Mouse (Mus musculus) 416B (cell line): ENCODE data around the gene Dlx6.

ENCODE experiments used
- DNase-seq: peaks from one replicate; pipeline ENCODE4 v3.0.0; 2011; ENCODE audit warnings: low read depth

The Dlx6 gene

DNA sequence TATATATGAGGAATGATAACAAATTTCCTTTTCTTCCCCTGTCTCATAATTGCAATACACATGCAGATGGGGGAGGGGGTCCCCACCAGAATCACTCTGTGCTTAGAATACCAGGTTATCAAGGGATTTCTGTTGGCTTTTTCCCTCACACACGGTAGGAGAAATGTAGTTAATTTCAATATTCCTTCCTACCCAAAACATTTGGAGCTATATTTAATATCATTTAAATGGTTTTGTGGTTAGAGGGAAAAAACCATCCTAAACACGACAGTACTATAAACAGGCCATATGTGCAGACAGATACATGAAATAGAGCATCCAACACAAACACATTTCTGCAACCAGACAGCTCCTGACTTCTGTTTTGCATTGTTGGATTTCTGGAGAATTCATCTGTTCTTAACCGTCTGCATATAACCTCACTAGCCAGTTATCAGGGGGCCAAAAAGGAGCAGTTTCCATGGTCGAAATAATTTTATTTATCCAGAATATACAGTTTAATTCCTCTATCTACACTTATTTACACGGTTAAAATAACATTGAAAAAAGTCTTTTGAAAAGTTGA is 14.3 kb downstream of the Dlx6 start:
- DNase-seq, result no peak

DNA sequence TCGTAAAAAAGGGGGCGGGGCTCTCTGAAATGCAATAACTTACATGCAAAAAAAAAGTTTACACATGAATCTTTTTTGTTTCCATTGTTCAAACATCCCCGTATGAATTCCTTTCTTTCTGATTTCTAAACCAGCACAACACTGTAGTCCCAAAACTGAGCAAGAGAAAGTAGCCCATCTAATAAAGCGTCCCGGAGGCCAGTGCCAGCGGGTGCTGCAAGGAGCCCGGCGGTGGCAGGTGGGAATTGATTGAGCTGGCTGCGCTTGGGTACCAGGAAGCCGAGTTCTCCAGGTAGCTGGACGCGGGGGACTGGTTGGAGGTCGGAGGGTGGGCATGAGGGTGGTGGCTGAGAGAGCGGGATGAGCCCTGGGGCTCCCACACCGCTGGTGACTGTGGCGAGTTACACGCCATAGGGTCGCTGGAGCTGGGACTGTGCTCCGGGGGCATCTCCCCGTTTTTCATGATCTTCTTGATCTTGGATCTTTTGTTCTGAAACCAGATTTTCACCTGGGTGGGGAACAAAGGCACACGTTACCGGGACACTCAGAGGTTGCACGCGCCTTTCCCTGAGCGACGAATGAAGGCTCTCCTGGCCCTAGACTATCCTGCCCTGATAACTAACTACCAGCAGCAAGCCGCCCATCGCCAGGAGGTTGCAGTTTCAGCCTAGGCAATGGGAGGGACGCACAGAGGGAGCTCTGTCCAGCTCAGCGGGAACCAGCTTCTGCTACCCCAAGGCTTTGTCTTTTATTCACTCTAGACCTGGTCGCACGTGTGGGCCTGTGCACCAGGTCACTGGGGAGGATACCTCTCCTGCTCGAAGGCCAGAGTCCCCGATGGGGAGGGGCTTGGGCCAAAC is 15.1 kb downstream of the Dlx6 start:
- no peak for DNase-seq

DNA sequence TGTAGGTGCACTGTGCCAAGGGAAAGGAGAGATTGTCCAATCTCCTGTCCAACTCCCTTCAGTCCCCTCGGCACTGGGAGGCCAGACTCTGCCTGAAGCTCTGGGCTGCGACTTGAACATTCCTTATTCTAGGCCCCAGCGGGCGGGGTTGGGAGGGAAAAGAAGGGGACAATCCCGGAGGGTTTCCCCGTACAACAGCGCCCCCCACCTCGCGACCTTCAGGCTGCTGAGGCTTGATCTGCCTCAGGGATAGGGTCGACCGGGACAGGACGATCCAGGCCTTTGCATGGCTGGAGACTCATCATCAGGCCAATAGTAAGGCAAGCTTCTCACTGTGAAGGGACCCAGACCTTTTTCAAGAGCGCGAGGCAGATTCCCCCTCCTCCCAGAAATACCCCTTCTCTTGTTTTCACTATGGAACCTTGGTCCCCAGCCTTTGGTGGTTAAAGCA is 15.7 kb downstream of the Dlx6 start:
- no peak for DNase-seq

DNA sequence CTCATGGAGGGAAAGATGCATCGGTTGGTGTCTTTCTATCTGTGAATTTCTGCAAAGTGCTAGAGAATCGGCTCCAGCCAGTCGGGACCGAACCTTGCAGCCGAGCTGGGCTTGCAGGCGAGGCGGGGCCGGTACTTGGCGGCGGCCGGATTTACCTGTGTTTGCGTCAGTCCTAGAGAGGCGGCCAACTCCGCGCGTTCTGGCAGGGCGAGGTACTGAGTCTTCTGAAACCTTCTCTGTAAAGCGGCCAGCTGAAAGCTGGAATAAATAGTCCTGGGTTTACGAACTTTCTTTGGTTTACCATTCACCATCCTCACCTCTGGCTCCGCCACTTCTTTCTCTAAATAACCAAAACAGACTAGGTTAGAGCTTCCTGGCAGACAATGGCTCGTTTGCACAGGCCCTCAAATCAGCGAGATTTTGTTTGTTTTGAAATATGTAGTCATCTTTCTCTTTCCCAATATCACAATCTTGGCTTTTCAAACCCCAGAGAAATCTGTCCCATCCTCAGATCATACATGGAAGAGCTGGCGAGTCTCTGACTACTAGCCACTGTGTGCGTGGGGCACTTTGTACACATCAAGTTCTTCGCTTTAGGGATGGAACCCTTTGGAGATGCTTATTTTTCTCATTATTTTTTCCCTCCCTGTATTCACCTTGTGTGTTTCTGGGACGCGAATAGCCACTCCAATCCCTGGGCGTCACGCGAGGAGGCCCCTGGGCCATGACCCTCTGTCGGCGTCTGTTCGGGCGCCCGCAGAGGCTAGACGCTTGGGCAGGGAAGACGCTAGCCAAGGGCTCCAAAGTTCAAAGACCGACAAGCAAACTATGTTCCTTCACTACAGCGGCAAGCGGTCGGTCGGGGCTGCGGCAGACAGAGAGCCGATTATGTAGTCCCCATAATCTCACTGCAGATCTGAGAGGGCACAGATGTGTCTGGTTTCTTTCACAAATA is 16.5 kb downstream of the Dlx6 start:
- no peak for DNase-seq

DNA sequence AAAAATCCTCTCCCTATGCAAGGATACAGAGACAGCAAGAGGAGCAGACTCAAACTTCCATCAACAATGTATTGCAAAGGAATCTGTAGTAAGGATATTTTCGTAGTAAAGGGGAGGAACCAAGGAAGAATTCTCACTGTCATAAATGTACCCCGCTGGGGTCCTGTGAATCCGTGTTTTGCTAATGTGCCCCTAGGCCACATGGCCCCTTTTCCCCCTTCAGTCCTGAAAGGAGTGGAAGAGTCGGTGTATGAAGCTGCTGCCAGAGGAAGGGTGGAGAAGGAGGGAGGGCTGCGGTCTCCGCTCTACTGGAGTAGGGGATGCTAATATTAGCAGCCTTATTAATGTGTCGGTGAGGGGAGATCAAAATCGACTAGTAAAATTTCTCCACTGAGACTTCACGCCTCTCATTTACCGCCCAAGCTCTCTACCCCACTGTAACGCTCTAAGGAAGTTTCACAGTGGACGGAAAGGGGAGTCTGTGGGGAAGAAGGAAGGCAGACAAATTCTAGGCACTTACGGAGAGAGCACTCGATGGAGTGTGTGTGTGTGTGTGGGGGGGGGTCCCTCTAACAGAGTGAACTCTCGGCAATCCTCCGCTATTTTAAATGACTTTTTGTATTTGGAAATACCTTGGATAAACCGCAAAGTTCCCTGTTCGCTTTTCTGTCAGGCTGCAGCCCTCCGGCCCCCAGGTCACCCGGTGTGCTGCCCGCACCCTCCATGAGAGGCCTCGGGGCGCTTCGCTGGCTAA is 17.4 kb downstream of the Dlx6 start:
- no peak for DNase-seq

DNA sequence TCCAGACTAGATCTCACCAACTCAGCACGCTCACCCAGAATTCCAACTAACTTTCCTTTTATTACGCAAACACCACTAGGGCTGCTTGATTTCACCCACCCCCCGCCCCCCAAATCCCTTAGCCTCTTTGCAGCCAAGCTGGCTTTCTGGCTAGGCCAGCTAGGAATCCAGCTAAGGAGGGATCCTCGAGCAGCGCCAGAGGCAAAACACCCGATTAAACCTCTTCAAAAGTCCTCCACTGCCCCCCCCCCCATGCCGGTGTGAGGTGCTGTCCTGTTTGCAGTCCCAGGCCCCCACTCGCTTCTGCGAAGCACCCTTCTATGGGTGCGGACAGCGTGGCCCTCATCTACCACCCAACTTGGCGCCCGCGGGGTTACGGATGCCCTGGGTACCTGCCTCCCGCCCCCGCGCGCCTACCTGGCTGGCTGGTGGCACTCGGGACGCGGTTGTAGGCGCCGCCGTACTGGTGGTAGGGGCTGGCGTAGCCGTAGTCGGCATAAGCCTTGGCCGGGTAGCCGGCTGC is 18.0 kb downstream of the Dlx6 start:
- DNase-seq, result no peak

GRCm38 (mm10) chr6:6881638-6882190 is 18.6 kb downstream of the Dlx6 start, which contains the start of gene Dlx5:
Gene Dlx5, minus strand, starts transcription at chr6:6882085.
- no peak for DNase-seq

DNA sequence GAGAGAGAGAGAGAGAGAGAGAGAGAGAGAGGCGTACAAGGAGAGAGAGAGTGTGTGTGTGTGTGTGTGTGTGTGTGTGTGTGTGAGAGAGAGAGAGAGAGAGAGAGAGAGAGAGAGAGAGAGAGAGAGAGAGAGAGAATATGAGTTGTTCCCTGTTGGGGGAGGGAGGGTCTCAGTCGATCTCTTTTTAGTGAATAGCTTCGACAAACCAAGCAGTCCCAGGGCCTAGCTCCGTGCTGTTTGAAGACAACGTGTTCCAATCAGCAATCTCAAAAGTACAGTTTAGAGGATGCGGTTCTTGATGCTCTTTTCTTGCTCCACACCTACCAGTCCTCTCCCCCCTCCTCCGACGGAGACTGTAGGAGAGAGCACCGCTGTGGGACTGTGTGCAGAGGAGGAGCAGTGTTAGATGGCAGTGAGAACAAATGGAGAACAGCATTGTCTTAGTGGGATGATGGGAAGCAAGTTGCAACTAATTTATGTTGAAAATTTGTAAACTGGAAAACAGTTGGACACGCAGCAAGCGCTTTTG is 19.2 kb downstream of the Dlx6 start:
- DNase-seq, result no peak

DNA sequence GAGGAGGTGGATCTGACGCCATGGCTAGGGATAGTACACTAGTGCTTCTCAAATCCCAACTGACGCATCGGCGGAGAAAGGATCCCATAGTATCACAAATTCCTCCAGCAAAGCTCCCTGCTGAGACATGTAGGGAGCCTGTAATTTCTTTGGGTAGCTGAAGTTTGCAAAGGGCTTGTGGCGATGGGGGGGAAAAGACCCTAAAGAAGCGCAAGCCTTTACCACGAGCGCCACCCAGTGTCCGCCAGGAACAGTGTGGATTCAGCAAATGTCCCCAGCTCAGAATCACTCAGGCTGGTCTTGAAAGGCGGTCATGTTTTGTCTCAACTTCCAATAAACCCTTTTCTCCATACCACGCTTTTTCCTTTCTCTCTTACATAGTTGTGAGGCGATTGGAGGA is 21.8 kb downstream of the Dlx6 start:
- peak; percentile 8 for DNase-seq

DNA sequence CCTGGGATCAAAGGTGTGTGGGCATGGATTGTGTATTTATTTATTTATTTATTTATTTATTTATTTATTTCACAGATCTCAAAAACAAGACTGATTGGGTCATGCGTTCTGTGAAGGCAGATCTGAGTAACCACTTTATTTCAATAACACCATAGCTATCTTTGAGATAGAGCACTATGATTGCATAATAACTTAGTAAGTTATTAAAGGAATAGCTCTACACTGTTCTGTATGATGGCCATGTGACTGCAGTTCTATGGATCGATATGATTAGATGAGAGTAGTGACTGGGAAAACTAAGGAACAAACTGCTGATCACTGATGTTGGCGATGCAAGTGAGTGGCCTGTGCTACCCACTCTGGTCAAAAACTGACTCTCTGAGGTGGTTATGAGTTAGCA is 23.1 kb downstream of the Dlx6 start:
- no peak for DNase-seq

DNA sequence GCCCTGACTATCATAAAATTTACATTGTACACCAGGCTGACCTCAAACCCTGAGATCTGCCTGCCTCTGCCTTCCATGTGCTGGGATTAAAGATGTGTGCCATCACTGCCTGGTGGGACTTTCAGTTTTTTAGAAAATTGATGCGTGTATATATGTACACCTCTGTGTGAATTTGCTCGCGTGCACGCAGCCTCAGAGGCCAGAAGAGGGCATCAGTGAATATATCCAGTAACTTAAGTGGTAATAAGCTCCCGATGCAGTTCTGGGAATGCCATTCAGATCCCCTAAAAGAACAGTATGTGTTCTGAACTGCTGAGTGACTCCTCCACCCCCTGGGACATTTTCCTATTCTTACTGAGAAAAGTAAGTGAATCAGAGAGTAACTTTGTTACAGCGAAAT is 26.9 kb downstream of the Dlx6 start:
- no peak for DNase-seq

- DNase-seq, result no peak
These were observed 46.5 kb downstream of the Dlx6 start for GRCm38 (mm10) chr6:6909586-6909985.

DNA sequence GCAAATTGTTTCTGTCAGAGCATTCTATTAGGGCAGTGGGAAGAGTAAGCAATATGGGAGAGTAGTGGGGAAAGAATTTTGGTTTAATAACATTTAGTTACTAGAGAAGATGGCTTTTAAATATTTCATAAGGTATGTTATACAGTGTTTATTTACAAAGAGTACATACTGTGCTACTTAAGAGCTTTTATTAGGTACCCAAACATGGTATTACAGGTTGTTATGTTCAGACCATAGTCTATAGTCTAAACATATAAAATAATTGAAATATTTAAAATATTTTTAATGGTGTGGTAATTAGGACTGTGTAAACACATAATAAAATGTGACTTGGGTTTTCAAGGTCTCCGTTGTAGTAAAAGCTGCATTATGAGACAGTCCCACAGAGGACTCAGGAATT is 51.2 kb downstream of the Dlx6 start:
- no peak for DNase-seq

GRCm38 (mm10) chr6:6914849-6915525 is 51.9 kb downstream of the Dlx6 start:
- DNase-seq, result peak; percentile 60

DNA sequence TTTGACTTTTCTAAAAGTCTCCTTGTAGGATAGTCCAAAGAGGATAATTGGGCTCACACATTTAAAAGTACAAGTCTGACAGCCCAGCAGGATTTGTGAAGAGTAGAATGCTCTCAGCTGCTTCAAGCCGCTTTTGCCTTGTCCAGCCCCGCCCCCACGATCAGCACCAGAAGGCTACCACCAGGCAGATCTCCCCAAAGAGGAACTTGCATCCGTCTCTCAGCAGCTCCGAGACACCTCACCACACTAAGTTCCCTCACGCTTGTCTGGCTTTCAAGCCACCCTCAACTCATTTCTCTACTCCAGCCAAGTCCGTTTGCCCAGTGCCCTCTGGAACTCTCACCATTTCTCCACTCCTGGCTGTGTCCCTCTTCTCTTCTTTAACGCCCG is 52.4 kb downstream of the Dlx6 start:
- DNase-seq, result peak; percentile 12

GRCm38 (mm10) chr6:6917334-6917733 is 54.2 kb downstream of the Dlx6 start:
- no peak for DNase-seq
